Mouse (Mus musculus) lung, adult 2 months (tissue): Measurements from ENCODE around the gene Rfx4.

ENCODE experiments used
- CTCF ChIP-seq: fragments of 200-500 bp; IDR thresholded peaks from 2 replicates; pipeline ENCODE4 v1.5.1; 2011; ENCODE audit warnings: mild to moderate bottlenecking, low read length, control low read depth; ENCODE audit not compliant: insufficient read depth
- POLR2A ChIP-seq: fragments of 200-500 bp; IDR thresholded peaks from 2 replicates; pipeline ENCODE4 v1.6.1; 2011; ENCODE audit warnings: low read depth, mild to moderate bottlenecking, control low read depth, low read length, borderline replicate concordance; ENCODE audit errors: extremely low read depth

- no peak for TF ChIP-seq CTCF
- no peak for TF ChIP-seq POLR2A
Observed at GRCm38 (mm10) chr10:84760118-84761111, 4.6 kb downstream of the Rfx4 start.
